Mouse (Mus musculus) CH12.LX (cell line): ENCODE measurements around the gene Smdt1.
"Not testable (repeated sequence)": the region's sequence is repeated elsewhere in the genome, so short reads cannot be mapped to it uniquely, and the experiment has no call there.

Source experiments
- BHLHE40 ChIP-seq: IDR thresholded peaks from 2 replicates; pipeline ENCODE4 v1.6.1; 2011; ENCODE audit warnings: mild to moderate bottlenecking, low read depth, low read length, improper control_type of control experiment
- CTCF ChIP-seq, 2 experiments: IDR thresholded peaks in 1 of 2; conservative IDR thresholded peaks in 1 of 2; 2 replicates each; pipeline ENCODE4 v1.5.1; 2011 to 2012; ENCODE audit warnings: low read depth in 2 of 2, low read length in 2 of 2, improper control_type of control experiment in 1 of 2, inconsistent platforms in 1 of 2, mild to moderate bottlenecking in 1 of 2, moderate library complexity in 1 of 2
- MAX ChIP-seq: IDR thresholded peaks from 2 replicates; pipeline ENCODE4 v1.6.1; 2011; ENCODE audit warnings: low read length, improper control_type of control experiment
- MEF2A ChIP-seq: IDR thresholded peaks from 2 replicates; pipeline ENCODE4 v1.6.1; 2014; ENCODE audit warnings: low read depth, mild to moderate bottlenecking, inconsistent platforms, low read length, improper control_type of control experiment, borderline replicate concordance
- MYC ChIP-seq: IDR thresholded peaks from 2 replicates; pipeline ENCODE4 v1.6.1; 2011; ENCODE audit warnings: low read depth, mild to moderate bottlenecking, improper control_type of control experiment, low read length
- NELFE ChIP-seq: IDR thresholded peaks from 2 replicates; pipeline ENCODE4 v1.6.1; 2011; ENCODE audit warnings: low read depth, low read length, improper control_type of control experiment
- POLR2A ChIP-seq: IDR thresholded peaks from 2 replicates; pipeline ENCODE4 v1.6.1; 2011; ENCODE audit warnings: low read depth, mild to moderate bottlenecking, improper control_type of control experiment, low read length
- ZNF384 ChIP-seq: IDR thresholded peaks from 2 replicates; pipeline ENCODE4 v1.6.1; 2012; ENCODE audit warnings: low read depth, low read length, improper control_type of control experiment, inconsistent platforms

GRCm38 (mm10) chr15:82364561-82364960, 25.8 kb downstream of the Smdt1 start:
- not testable (repeated sequence) for TF ChIP-seq POLR2A; BHLHE40; CTCF (conservative IDR thresholded peaks at IDR 0.05 in 1 of 2, IDR thresholded peaks at IDR 0.05 in 1 of 2; ENCODE audit: low read depth in 2 of 2, low read length in 2 of 2); MEF2A; MYC; ZNF384; MAX; NELFE
